Mouse (Mus musculus): ENCODE results near the gene Dock4.

The Dock4 gene

GRCm38 (mm10) chr12:40512370-40512693 lies 66.6 kb downstream of the Dock4 start:
- DNase-seq: no peak

GRCm38 (mm10) chr12:40512994-40513393 lies 67.2 kb downstream of the Dock4 start:
- DNase-seq: no peak

GRCm38 (mm10) chr12:40514021-40514420 lies 68.3 kb downstream of the Dock4 start:
- no peak for DNase-seq

GRCm38 (mm10) chr12:40522468-40522867 lies 76.7 kb downstream of the Dock4 start:
- no peak for DNase-seq

- DNase-seq: no peak
Observed at GRCm38 (mm10) chr12:40523020-40523419, 77.3 kb downstream of the Dock4 start.

- peak; percentile 54 for DNase-seq
Observed at GRCm38 (mm10) chr12:40525045-40525444, 79.3 kb downstream of the Dock4 start.

- DNase-seq: peak; percentile 29
Observed at GRCm38 (mm10) chr12:40535655-40536618, 90.2 kb downstream of the Dock4 start.

- DNase-seq: no peak
Observed at GRCm38 (mm10) chr12:40537826-40538225, 92.1 kb downstream of the Dock4 start.

GRCm38 (mm10) chr12:40538318-40538717 lies 92.6 kb downstream of the Dock4 start:
- no peak for DNase-seq

- DNase-seq: no peak
Observed at GRCm38 (mm10) chr12:40538780-40539179, 93.0 kb downstream of the Dock4 start.

- no peak for DNase-seq
Observed at GRCm38 (mm10) chr12:40544273-40544672, 98.5 kb downstream of the Dock4 start.

GRCm38 (mm10) chr12:40546827-40547226 lies 101.1 kb downstream of the Dock4 start:
- DNase-seq: no peak

GRCm38 (mm10) chr12:40551317-40551716 lies 105.6 kb downstream of the Dock4 start:
- no peak for DNase-seq

- DNase-seq: no peak
Observed at GRCm38 (mm10) chr12:40552201-40552600, 106.4 kb downstream of the Dock4 start.

- no peak for DNase-seq
Observed at GRCm38 (mm10) chr12:40553929-40554328, 108.2 kb downstream of the Dock4 start.

GRCm38 (mm10) chr12:40554941-40555511 lies 109.3 kb downstream of the Dock4 start:
- no peak for DNase-seq

- DNase-seq: no peak
Observed at GRCm38 (mm10) chr12:40558600-40558999, 112.8 kb downstream of the Dock4 start.

GRCm38 (mm10) chr12:40559103-40559502 lies 113.4 kb downstream of the Dock4 start:
- peak; percentile 65 for DNase-seq

GRCm38 (mm10) chr12:40563703-40564102 lies 118.0 kb downstream of the Dock4 start:
- DNase-seq: peak; percentile 24

- DNase-seq: no peak
Observed at GRCm38 (mm10) chr12:40564261-40564660, 118.5 kb downstream of the Dock4 start.

- DNase-seq: no peak
Observed at GRCm38 (mm10) chr12:40568365-40568885, 122.7 kb downstream of the Dock4 start.

GRCm38 (mm10) chr12:40568971-40569968 lies 123.5 kb downstream of the Dock4 start:
- DNase-seq: no peak

GRCm38 (mm10) chr12:40570250-40570649 lies 124.5 kb downstream of the Dock4 start:
- DNase-seq: no peak

Data from lung, postnatal 10 days (tissue).